Mouse (Mus musculus) cortical plate, adult 2 months (tissue): ENCODE results near the gene Mapk8ip1.

Experiments used
- CTCF ChIP-seq: fragments of 200-500 bp; IDR thresholded peaks from 2 replicates; pipeline ENCODE4 v1.5.1; 2011; ENCODE audit warnings: mild to moderate bottlenecking, control low read depth, low read length; ENCODE audit not compliant: insufficient read depth; ENCODE audit errors: extremely low read depth
- POLR2A ChIP-seq: fragments of 200-500 bp; IDR thresholded peaks from 2 replicates; pipeline ENCODE4 v1.6.1; 2011; ENCODE audit warnings: mild to moderate bottlenecking, low read length, control low read depth; ENCODE audit not compliant: insufficient read depth; ENCODE audit errors: extremely low read depth

- TF ChIP-seq CTCF: no peak
- no peak for TF ChIP-seq POLR2A
Measured at GRCm38 (mm10) chr2:92437366-92437765, 36.3 kb upstream of the Mapk8ip1 start.
